Mouse (Mus musculus) liver, postnatal 0 days (tissue): ENCODE data around the gene Uts2r.

Experiments
- CTCF ChIP-seq: sonication (generic); IDR thresholded peaks from 2 replicates; pipeline ENCODE4 v1.5.1; 2016; ENCODE audit warnings: antibody characterized with exemption, low read depth
- EP300 ChIP-seq: IDR thresholded peaks from 2 replicates; pipeline ENCODE4 v1.6.1; 2016; ENCODE audit warnings: antibody characterized with exemption, low read depth, mild to moderate bottlenecking

DNA sequence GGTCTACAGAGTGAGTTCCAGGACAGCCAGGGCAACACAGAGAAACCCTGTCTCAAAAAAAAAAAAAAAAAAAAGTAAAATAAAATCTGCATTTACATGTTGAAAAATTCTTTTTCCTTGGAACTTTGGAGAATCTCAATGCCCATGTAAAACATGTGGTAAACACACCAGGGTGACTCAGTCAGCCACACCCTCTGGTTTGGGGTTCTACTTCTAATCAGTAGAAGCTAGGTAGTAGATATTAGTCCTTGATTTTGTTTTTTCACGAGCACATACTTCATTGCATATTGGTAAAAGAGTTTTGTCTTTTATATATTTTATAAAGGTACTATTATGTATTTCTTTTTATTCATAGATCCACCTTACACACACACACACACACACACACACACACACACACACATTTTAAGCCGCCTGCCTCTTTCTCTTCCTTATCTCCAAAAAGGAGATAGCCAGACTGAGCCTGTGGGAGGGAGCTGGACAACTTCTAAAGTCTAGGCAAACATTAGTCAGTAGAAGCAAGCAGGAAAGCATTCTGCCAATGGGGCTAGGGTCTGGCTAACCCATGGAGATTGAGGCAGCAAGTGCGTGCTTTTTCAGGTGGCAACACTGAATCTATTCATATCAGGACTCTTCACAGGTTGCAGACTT is 34.4 kb upstream of the Uts2r start:
- TF ChIP-seq EP300 (no peak), CTCF (no peak)
